Mouse (Mus musculus) lung, postnatal 0 days (tissue): ENCODE data around the gene Man2b2.

Source experiments
- CTCF ChIP-seq: IDR thresholded peaks from 2 replicates; pipeline ENCODE4 v1.5.1; 2016; ENCODE audit warnings: antibody characterized with exemption, mild to moderate bottlenecking
- EP300 ChIP-seq: IDR thresholded peaks from 2 replicates; pipeline ENCODE4 v1.6.1; 2016; ENCODE audit warnings: antibody characterized with exemption, mild to moderate bottlenecking, control low read depth

GRCm38 (mm10) chr5:36772586-36772985 lies 57.9 kb downstream of the Man2b2 start:
- TF ChIP-seq CTCF = no peak
- no peak for TF ChIP-seq EP300
